ENCODE assay signal across 25 mouse cellular contexts in the genomic region with DNA sequence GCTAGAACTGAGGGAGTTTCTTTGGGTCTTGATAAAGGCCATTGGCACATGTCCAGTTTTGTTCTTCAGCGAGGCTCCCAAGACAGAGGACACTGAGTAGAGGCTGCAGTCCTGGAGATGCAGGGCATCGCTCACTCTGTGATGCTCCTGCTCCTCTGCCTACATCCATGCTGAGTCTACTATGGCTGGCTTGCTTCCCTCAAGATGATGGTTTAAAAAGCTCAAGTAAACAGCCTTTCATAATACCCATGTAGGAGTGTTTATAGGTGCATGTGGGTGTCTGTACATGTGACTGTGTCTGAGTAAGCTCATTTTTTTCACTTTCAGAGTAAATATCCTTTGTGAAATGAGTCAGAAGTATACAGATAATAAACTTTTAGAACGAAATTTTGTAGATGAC. TPM values are rescaled to one million over a fixed set of nuclear protein-coding genes. Genes with fewer than 3 reads are reported as not detected.
"Had no signal": no experiment of that assay in that cellular context is flagged by ENCODE, and none has a peak within 500 bp of the region (broad histone marks: within the 10 kb centered on the region; RNA-seq: fewer than 3 reads in every experiment).

No protein-coding gene starts in this region.

RNA-seq across cellular contexts. Expression of gene Gm49721, which starts 3.7 kb away (rescaled TPM):
- polyA plus RNA-seq: limb, embryonic 15.5 days; liver, embryonic 12.5 days; liver, embryonic 15.5 days; liver, embryonic 16.5 days; macrophage; midbrain, embryonic 14.5 days; myocyte had no signal

RNA-seq across cellular contexts. Expression of gene Gm1604a, which starts 50.4 kb away (rescaled TPM):
- polyA plus RNA-seq: limb, embryonic 10.5 days; limb, embryonic 11.5 days; limb, embryonic 12.5 days; limb, embryonic 13.5 days; limb, embryonic 14.5 days; limb, embryonic 15.5 days; liver, adult 2 months; liver, embryonic 11.5 days; liver, embryonic 12.5 days; liver, embryonic 13.5 days; lung, adult 2 months; lung, embryonic 14.5 days; lung, embryonic 15.5 days; lung, embryonic 16.5 days; lung, postnatal 0 days; macrophage; midbrain, embryonic 10.5 days; midbrain, embryonic 11.5 days; midbrain, embryonic 12.5 days; midbrain, embryonic 13.5 days; midbrain, embryonic 14.5 days; myocyte; neural tube, embryonic 11.5 days had no signal
